Mouse (Mus musculus): ENCODE results near the gene Itpr1. TPM values are rescaled to one million over a fixed set of nuclear protein-coding genes. Genes with fewer than 3 reads are reported as not detected.

Itpr1 gene
- polyA plus RNA-seq, 1 experiment from 2014 or later = 5.5 TPM

GRCm38 (mm10) chr6:108325948-108326411, 113.1 kb downstream of the Itpr1 start:
- 96% methylated on average over 12 of the region's 12 CpGs for WGBS
- H3K9ac ChIP-seq (replicated peaks; ENCODE audit: low read length) = no peak overlapping the region
- no peak overlapping the region for H3K4me3 ChIP-seq (replicated peaks; ENCODE audit: low read depth, low read length)
- no peaks in the 10 kb centered on the region for H3K9me3 ChIP-seq (ENCODE audit: control insufficient read depth, low read length)
- no peak overlapping the region for H3K27ac ChIP-seq (replicated peaks; ENCODE audit: low read depth, low read length)
- H3K36me3 ChIP-seq (ENCODE audit: control insufficient read depth, insufficient read depth, low read length) = no peaks in the 10 kb centered on the region
- H3K4me2 ChIP-seq (ENCODE audit: low read length) = no peak overlapping the region
- DNase-seq (no peak), ATAC-seq (ENCODE audit: low FRiP score, low TSS enrichment) (no peak)
- H3K27me3 ChIP-seq (ENCODE audit: control insufficient read depth, insufficient read depth, low read length) = no peaks in the 10 kb centered on the region
- H3K4me1 ChIP-seq (ENCODE audit: control insufficient read depth, insufficient read depth, low read length) = no peaks in the 10 kb centered on the region

GRCm38 (mm10) chr6:108326751-108327161, 113.9 kb downstream of the Itpr1 start:
- no peak overlapping the region for H3K4me3 ChIP-seq (replicated peaks; ENCODE audit: low read depth, low read length)
- H3K27ac ChIP-seq (replicated peaks; ENCODE audit: low read depth, low read length) = no peak overlapping the region
- no peaks in the 10 kb centered on the region for H3K27me3 ChIP-seq (ENCODE audit: control insufficient read depth, insufficient read depth, low read length)
- H3K36me3 ChIP-seq (ENCODE audit: control insufficient read depth, insufficient read depth, low read length) = no peaks in the 10 kb centered on the region
- no peak for DNase-seq
- ATAC-seq (ENCODE audit: low FRiP score, low TSS enrichment) = no peak
- H3K4me2 ChIP-seq (ENCODE audit: low read length) = no peak overlapping the region
- H3K4me1 ChIP-seq (ENCODE audit: control insufficient read depth, insufficient read depth, low read length) = no peaks in the 10 kb centered on the region
- H3K9me3 ChIP-seq (ENCODE audit: control insufficient read depth, low read length) = no peaks in the 10 kb centered on the region
- H3K9ac ChIP-seq (replicated peaks; ENCODE audit: low read length) = no peak overlapping the region
- WGBS = 71% methylated on average over 10 of the region's 10 CpGs

DNA sequence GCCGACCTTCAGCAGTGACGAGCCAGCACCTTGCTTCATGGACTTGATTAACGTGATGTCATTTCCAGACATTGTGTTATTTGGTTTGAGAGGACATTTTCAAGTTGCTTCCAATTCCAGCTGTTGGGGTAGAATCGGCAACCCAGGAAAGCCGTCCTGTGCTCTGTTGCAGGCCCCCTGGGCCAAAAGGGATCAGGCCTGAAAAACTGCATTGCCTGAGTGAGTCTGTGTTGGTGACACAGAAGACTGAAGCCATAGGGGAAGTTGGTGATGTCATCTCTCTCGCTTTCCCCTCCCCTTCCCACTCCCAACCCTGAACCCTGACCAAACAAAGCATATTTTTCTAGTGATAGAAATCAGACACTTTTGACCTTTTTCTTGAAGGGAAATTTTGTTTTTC, 114.7 kb downstream of the Itpr1 start:
- no peak overlapping the region for H3K27ac ChIP-seq (replicated peaks; ENCODE audit: low read depth, low read length)
- WGBS = 87% methylated on average over 6 of the region's 6 CpGs
- H3K36me3 ChIP-seq (ENCODE audit: control insufficient read depth, insufficient read depth, low read length) = no peaks in the 10 kb centered on the region
- H3K4me1 ChIP-seq (ENCODE audit: control insufficient read depth, insufficient read depth, low read length) = no peaks in the 10 kb centered on the region
- H3K9ac ChIP-seq (replicated peaks; ENCODE audit: low read length) = no peak overlapping the region
- H3K9me3 ChIP-seq (ENCODE audit: control insufficient read depth, low read length) = no peaks in the 10 kb centered on the region
- no peak for DNase-seq
- ATAC-seq (ENCODE audit: low FRiP score, low TSS enrichment) = no peak
- H3K4me2 ChIP-seq (ENCODE audit: low read length) = no peak overlapping the region
- H3K27me3 ChIP-seq (ENCODE audit: control insufficient read depth, insufficient read depth, low read length) = no peaks in the 10 kb centered on the region
- H3K4me3 ChIP-seq (replicated peaks; ENCODE audit: low read depth, low read length) = no peak overlapping the region

DNA sequence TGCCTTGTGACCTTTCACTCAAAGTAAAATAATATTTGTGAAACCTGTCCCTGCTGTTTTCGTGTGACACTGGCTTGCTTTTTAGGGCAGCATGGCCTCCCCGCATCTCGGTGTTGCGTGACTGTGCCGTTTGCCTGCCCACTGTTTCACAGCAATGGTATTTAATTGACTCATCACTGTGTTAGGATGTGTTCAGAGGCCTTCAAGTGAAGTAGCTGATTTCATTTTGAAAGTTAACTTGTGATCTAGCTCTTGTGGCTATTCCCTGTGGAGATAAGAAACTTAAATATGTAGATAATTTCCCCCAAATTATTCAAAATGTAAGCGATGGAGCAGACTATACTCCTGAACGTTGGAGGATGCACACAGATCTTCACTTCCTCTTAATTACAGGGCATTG, 115.4 kb downstream of the Itpr1 start:
- Histone ChIP-seq H3K27me3 (ENCODE audit: control insufficient read depth, insufficient read depth, low read length) (no peaks in the 10 kb centered on the region), H3K4me3 (replicated peaks; ENCODE audit: low read depth, low read length) (no peak overlapping the region), H3K36me3 (ENCODE audit: control insufficient read depth, insufficient read depth, low read length) (no peaks in the 10 kb centered on the region), H3K4me2 (ENCODE audit: low read length) (no peak overlapping the region), H3K9ac (replicated peaks; ENCODE audit: low read length) (no peak overlapping the region), H3K9me3 (ENCODE audit: control insufficient read depth, low read length) (no peaks in the 10 kb centered on the region), H3K4me1 (ENCODE audit: control insufficient read depth, insufficient read depth, low read length) (no peaks in the 10 kb centered on the region), H3K27ac (replicated peaks; ENCODE audit: low read depth, low read length) (no peak overlapping the region)
- ATAC-seq (ENCODE audit: low FRiP score, low TSS enrichment) (no peak), DNase-seq (no peak)
- WGBS = 90% methylated on average over 7 of the region's 7 CpGs

- Histone ChIP-seq H3K4me2 (ENCODE audit: low read length) (no peak overlapping the region), H3K27me3 (ENCODE audit: control insufficient read depth, insufficient read depth, low read length) (no peaks in the 10 kb centered on the region), H3K9me3 (ENCODE audit: control insufficient read depth, low read length) (no peaks in the 10 kb centered on the region), H3K36me3 (ENCODE audit: control insufficient read depth, insufficient read depth, low read length) (no peaks in the 10 kb centered on the region), H3K27ac (replicated peaks; ENCODE audit: low read depth, low read length) (no peak overlapping the region), H3K9ac (replicated peaks; ENCODE audit: low read length) (no peak overlapping the region), H3K4me3 (replicated peaks; ENCODE audit: low read depth, low read length) (no peak overlapping the region), H3K4me1 (ENCODE audit: control insufficient read depth, insufficient read depth, low read length) (no peaks in the 10 kb centered on the region)
- 84% methylated on average over 8 of the region's 8 CpGs for WGBS
- no peak for ATAC-seq (ENCODE audit: low FRiP score, low TSS enrichment)
- DNase-seq = no peak
These were observed 117.6 kb downstream of the Itpr1 start for GRCm38 (mm10) chr6:108330461-108330860.

DNA sequence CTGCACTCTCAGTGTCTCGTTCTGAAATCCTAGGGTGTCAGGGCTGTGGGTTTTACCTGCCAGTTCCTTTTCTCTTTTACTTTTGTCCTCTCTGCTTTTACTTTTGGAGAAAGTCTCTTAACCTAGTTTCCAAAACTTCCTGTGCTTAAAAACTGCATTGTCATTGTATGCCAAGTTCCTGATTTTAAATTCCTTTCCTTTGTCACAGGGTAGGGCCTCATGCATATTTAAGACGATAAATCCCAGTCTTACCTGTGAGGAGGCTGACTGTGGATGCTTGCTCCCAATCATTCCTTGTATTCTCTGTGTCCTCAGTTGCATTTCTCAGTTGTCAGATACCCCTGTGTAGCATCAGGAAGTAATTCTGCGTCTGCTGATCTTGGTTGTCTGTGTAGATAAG, 118.4 kb downstream of the Itpr1 start:
- H3K4me1 ChIP-seq (ENCODE audit: control insufficient read depth, insufficient read depth, low read length) = no peaks in the 10 kb centered on the region
- no peak overlapping the region for H3K4me2 ChIP-seq (ENCODE audit: low read length)
- no peaks in the 10 kb centered on the region for H3K36me3 ChIP-seq (ENCODE audit: control insufficient read depth, insufficient read depth, low read length)
- no peaks in the 10 kb centered on the region for H3K9me3 ChIP-seq (ENCODE audit: control insufficient read depth, low read length)
- no peak overlapping the region for H3K27ac ChIP-seq (replicated peaks; ENCODE audit: low read depth, low read length)
- DNase-seq = no peak
- H3K4me3 ChIP-seq (replicated peaks; ENCODE audit: low read depth, low read length) = no peak overlapping the region
- H3K9ac ChIP-seq (replicated peaks; ENCODE audit: low read length) = no peak overlapping the region
- 84% methylated on average over 3 of the region's 3 CpGs for WGBS
- ATAC-seq (ENCODE audit: low FRiP score, low TSS enrichment) = no peak
- no peaks in the 10 kb centered on the region for H3K27me3 ChIP-seq (ENCODE audit: control insufficient read depth, insufficient read depth, low read length)

DNA sequence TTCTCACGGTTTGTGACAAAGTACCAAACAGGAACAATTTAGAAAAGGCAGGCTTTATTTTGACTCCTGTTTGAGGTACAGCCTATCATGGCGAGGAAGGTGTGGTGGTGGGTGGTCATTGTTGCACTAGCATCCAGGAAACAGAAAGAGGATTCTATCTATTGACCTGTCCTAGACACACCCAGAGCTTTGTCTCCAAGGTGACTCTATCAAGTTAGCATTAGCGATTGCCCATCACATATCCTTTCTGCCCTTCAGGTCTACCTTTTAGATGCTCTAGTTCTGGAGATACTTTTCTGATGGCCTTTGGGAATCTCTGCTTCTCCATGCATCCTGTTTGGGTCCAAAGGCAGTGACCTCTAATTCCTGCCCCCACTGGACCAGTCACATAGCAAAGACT, 121.2 kb downstream of the Itpr1 start:
- Histone ChIP-seq H3K27me3 (ENCODE audit: control insufficient read depth, insufficient read depth, low read length) (no peaks in the 10 kb centered on the region), H3K9me3 (ENCODE audit: control insufficient read depth, low read length) (no peaks in the 10 kb centered on the region), H3K4me1 (ENCODE audit: control insufficient read depth, insufficient read depth, low read length) (no peaks in the 10 kb centered on the region), H3K9ac (replicated peaks; ENCODE audit: low read length) (no peak overlapping the region), H3K4me2 (ENCODE audit: low read length) (no peak overlapping the region), H3K36me3 (ENCODE audit: control insufficient read depth, insufficient read depth, low read length) (no peaks in the 10 kb centered on the region), H3K4me3 (replicated peaks; ENCODE audit: low read depth, low read length) (no peak overlapping the region), H3K27ac (replicated peaks; ENCODE audit: low read depth, low read length) (no peak overlapping the region)
- 88% methylated on average over 3 of the region's 3 CpGs for WGBS
- DNase-seq = no peak
- ATAC-seq (ENCODE audit: low FRiP score, low TSS enrichment) = no peak

DNA sequence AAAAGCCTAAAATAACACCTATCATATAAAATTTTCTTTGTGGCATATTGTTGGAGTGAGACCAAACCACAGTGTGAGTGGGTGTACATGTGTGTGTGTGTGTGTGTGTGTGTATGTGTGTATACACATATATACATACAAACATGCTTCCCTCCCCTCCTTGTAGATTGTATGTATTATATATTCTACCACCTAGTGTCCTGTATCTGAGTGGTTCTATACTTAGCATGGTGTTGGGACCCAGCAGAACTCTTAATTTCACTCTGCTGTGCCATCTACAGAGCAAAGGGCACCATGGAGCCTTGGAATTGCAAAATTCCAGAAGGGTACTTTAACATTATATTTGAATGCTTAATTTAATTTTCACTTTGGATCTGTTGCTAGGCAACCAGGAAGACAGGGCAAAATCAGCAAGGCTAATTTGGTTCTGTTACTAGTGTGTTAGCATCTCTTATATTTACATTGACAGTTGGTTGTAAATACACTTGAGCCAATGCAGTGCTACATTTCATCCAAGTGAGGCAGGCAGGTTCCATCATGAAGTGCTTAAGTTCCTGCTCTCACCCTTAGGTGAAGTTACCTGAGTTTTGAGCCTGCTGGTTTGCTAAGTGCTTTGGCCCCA, 122.4 kb downstream of the Itpr1 start:
- DNase-seq (no peak), ATAC-seq (ENCODE audit: low FRiP score, low TSS enrichment) (no peak; the same call in 1 of the 2 replicates)
- Histone ChIP-seq H3K27ac (replicated peaks; ENCODE audit: low read depth, low read length) (no peak overlapping the region), H3K4me3 (replicated peaks; ENCODE audit: low read depth, low read length) (no peak overlapping the region), H3K9me3 (ENCODE audit: control insufficient read depth, low read length) (no peaks in the 10 kb centered on the region), H3K4me2 (ENCODE audit: low read length) (no peak overlapping the region), H3K4me1 (ENCODE audit: control insufficient read depth, insufficient read depth, low read length) (no peaks in the 10 kb centered on the region), H3K27me3 (ENCODE audit: control insufficient read depth, insufficient read depth, low read length) (no peaks in the 10 kb centered on the region), H3K36me3 (ENCODE audit: control insufficient read depth, insufficient read depth, low read length) (no peaks in the 10 kb centered on the region), H3K9ac (replicated peaks; ENCODE audit: low read length) (no peak overlapping the region)

DNA sequence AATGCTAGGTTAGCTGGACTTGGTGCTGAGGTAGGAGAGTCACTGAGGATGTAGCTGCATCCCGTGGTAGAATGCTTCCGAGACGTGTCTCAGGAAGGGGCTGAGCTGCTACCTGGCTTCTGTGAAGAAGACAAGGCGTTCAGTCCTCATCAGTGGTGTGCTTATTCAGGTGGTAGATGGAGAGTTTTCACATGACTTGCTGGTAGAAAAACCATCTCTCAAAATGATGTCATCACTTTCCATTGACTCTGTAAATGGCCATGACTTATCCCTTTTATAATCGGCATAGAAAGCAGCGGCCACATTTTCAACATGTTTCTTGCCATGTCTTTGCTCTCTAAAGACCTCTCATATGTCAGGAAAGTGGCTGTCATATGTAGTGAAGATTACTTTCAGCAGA, 123.6 kb downstream of the Itpr1 start:
- no peaks in the 10 kb centered on the region for H3K4me1 ChIP-seq (ENCODE audit: control insufficient read depth, insufficient read depth, low read length)
- H3K9me3 ChIP-seq (ENCODE audit: control insufficient read depth, low read length) = no peaks in the 10 kb centered on the region
- no peak for DNase-seq
- 73% methylated on average over 6 of the region's 6 CpGs for WGBS
- no peaks in the 10 kb centered on the region for H3K36me3 ChIP-seq (ENCODE audit: control insufficient read depth, insufficient read depth, low read length)
- no peak overlapping the region for H3K4me3 ChIP-seq (replicated peaks; ENCODE audit: low read depth, low read length)
- no peak overlapping the region for H3K27ac ChIP-seq (replicated peaks; ENCODE audit: low read depth, low read length)
- no peak overlapping the region for H3K9ac ChIP-seq (replicated peaks; ENCODE audit: low read length)
- no peaks in the 10 kb centered on the region for H3K27me3 ChIP-seq (ENCODE audit: control insufficient read depth, insufficient read depth, low read length)
- no peak overlapping the region for H3K4me2 ChIP-seq (ENCODE audit: low read length)
- no peak for ATAC-seq (ENCODE audit: low FRiP score, low TSS enrichment)
